Mouse (Mus musculus) spleen, adult 2 months (tissue): ENCODE data around the gene Hmox1. TPM values are rescaled to one million over a fixed set of nuclear protein-coding genes. Genes with fewer than 3 reads are reported as not detected.
A peak's percentile ranks its signal among the peaks of the same experiment; 100 is the strongest.

ENCODE experiments used
- DNase-seq, 2 experiments: peaks; one replicate each; pipeline versions ENCODE4 v3.0.0 to v3.0.0-alpha.2; 2012 to 2021; ENCODE audit warnings: low spot score in 2 of 2, low read depth in 1 of 2
- H3K27ac ChIP-seq: fragments of 200-500 bp; 2 replicates; pipeline ENCODE4 v1.5.1; 2012; ENCODE audit warnings: low read length, inconsistent platforms; ENCODE audit not compliant: insufficient read depth
- H3K27me3 ChIP-seq: fragments of 200-500 bp; 2 replicates; pipeline ENCODE4 v1.6.1; 2012; ENCODE audit warnings: mild to moderate bottlenecking, moderate library complexity, low read length, inconsistent platforms; ENCODE audit not compliant: control insufficient read depth, insufficient read depth
- H3K36me3 ChIP-seq: fragments of 200-500 bp; 2 replicates; pipeline ENCODE4 v1.6.1; 2012; ENCODE audit warnings: mild to moderate bottlenecking, low read length, inconsistent platforms; ENCODE audit not compliant: control insufficient read depth, insufficient read depth
- H3K4me1 ChIP-seq: fragments of 200-500 bp; 2 replicates; pipeline ENCODE4 v1.6.1; 2011; ENCODE audit warnings: inconsistent platforms; ENCODE audit not compliant: control insufficient read depth, insufficient read depth, insufficient read length
- H3K4me3 ChIP-seq: fragments of 200-500 bp; 2 replicates; pipeline ENCODE4 v1.5.1; 2011; ENCODE audit warnings: mild to moderate bottlenecking, inconsistent platforms; ENCODE audit not compliant: insufficient read depth, insufficient read length; ENCODE audit errors: extremely low read depth
- CTCF ChIP-seq: fragments of 200-500 bp; IDR thresholded peaks from 2 replicates; pipeline ENCODE4 v1.5.1; 2011; ENCODE audit warnings: mild to moderate bottlenecking, inconsistent platforms; ENCODE audit not compliant: insufficient read depth, insufficient read length, insufficient replicate concordance; ENCODE audit errors: extremely low read depth
- POLR2A ChIP-seq: fragments of 200-500 bp; IDR thresholded peaks from 2 replicates; pipeline ENCODE4 v1.6.1; 2011; ENCODE audit warnings: low read depth, low read length, inconsistent platforms
- WGBS: fragments of 180-500 bp; shearing (Covaris S2); methylation state at CpG from one replicate; pipeline ENCODE4 v1.1.7; 2018; 5-methylcytosine and 5-hydroxymethylcytosine counted together
- polyA plus RNA-seq: library from polyadenylated mRNA; depleted of rRNA; stranded (reverse); fragments of >200 nt; gene quantifications from 2 replicates; pipeline ENCODE4 v1.2.3, GENCODE M21; 2012

The Hmox1 gene
- polyA plus RNA-seq, 1 experiment: 386 TPM

DNA sequence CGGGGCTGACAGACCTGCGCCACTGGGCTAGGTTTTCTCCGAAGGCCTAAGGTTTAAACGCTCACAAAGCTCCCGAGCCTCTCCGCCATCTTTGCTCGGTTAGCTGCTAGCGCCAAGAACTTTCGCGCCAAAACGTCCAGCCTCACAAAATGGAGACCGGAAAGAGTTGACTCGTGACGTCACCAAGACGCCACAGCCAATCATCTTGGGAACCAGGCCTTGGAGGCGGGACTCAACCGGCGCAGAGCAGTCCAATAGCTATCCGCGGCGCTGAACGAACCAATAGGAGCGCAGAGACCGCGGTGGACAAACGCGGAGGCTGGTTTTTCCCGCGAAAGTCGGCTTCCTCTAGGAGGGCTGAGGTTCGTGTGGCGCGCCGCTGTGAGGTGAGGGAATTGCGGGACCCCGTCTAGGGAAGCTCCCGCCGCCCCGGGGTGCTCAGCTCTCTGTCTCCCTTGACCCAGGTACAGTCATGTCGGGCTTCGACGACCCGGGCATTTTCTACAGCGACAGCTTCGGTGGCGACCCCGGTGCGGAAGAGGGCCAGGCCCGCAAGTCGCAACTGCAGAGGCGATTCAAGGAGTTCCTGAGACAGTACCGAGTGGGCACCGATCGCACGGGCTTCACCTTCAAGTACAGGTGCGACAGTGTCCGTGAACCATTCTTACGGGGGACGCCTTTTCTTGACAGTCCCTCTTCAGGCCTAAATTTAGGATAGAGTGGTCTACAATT lies 16.0 kb downstream of the Hmox1 start, which contains the start of gene Mcm5:
TSS of gene Mcm5 (plus strand) at position 334 of the 732 bp plus-strand sequence.
- Histone ChIP-seq H3K27me3 (no peaks in the 10 kb centered on the region), H3K36me3 (peaks cover 5% of the 10 kb centered on the region), H3K4me3 (peak within 1 kb of the TSS; percentile 84), H3K27ac (peak within 1 kb of the TSS; percentile 89), H3K4me1 (peaks cover 4% of the 10 kb centered on the region; the same call in 1 of the 2 replicates)
- peak; percentile 97 to 98 for DNase-seq
- under 1% methylated on average over 59 of the region's 59 CpGs for WGBS
- no peak for TF ChIP-seq CTCF
- TF ChIP-seq POLR2A: peak; percentile 12; the same call in 1 of the 2 replicates

DNA sequence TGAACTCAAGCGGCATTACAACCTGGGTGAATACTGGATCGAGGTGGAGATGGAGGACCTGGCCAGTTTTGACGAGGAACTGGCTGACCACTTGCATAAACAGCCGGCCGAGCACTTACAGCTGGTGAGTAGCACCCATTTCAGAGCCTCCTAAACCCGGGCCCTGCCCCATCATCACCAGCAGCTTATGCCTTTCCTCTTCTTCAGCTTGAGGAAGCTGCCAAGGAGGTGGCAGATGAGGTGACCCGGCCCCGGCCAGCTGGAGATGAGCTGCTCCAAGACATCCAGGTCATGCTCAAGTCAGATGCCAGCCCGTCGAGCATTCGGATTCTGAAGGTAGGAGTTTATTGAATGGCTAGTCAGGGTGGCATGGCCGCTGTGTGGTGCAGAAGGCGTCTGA lies 16.7 kb downstream of the Hmox1 start:
- H3K4me3 ChIP-seq: peak overlapping the region; percentile 76
- WGBS: 10% methylated on average over 13 of the region's 13 CpGs
- peaks cover 7% of the 10 kb centered on the region for H3K36me3 ChIP-seq
- H3K27ac ChIP-seq: no peak overlapping the region
- no peak for TF ChIP-seq CTCF
- TF ChIP-seq POLR2A: no peak
- H3K27me3 ChIP-seq: no peaks in the 10 kb centered on the region
- DNase-seq: no peak
- peaks cover 4% of the 10 kb centered on the region; the same call in 1 of the 2 replicates for H3K4me1 ChIP-seq

DNA sequence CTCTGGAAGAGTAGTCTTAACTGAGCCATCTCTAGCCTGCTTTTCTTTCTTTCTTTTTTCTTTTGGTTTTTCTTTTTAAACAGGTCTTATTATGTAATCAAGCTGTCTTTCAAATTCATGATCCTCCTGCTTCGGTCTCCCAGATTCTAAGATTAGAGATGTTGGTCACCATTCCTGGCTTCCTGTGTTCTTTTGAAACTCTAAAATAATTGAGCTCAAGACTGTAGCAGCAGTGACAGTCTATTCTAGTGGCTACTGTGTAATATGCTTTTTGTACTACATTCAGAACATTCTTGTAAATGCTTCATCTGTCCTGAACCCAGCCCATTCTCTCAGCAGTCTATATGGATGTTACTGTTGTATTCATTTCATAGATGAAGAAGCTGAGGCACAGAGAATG lies 25.1 kb downstream of the Hmox1 start:
- TF ChIP-seq POLR2A (no peak), CTCF (no peak)
- peaks cover 35% of the 10 kb centered on the region for H3K36me3 ChIP-seq

DNA sequence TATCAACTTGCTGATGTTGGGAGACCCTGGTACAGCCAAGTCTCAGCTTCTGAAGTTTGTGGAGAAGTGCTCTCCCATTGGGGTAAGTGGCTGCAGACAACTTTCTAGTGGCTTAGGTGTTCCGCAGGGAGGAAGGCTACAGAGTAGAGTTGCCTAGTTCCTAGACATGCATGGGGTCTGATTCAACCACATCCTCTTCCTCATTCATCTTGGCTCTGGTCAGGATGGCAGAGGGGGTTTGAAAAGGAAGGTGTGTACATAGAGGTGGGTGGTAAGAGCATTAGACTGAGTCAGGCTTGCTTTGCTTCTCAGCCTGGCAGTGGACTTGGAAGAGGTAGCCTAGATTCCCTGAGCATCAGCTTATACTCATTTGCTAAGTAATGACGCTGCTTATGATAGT lies 25.9 kb downstream of the Hmox1 start:
- peaks cover 37% of the 10 kb centered on the region for H3K36me3 ChIP-seq
- H3K4me1 ChIP-seq: no peaks in the 10 kb centered on the region
- H3K27ac ChIP-seq: no peak overlapping the region
- no peak for DNase-seq
- 73% methylated on average over 2 of the region's 2 CpGs for WGBS
- TF ChIP-seq POLR2A: no peak
- no peak for TF ChIP-seq CTCF
- H3K4me3 ChIP-seq: no peak overlapping the region
- no peaks in the 10 kb centered on the region for H3K27me3 ChIP-seq

More for the DNA sequence above, 25.1 kb downstream of the Hmox1 start:
- no peak for DNase-seq
- no peaks in the 10 kb centered on the region for H3K27me3 ChIP-seq
- WGBS: 88% methylated on average over 1 of the region's 1 CpGs
- no peak overlapping the region for H3K27ac ChIP-seq
- H3K4me1 ChIP-seq: no peaks in the 10 kb centered on the region
- no peak overlapping the region for H3K4me3 ChIP-seq

DNA sequence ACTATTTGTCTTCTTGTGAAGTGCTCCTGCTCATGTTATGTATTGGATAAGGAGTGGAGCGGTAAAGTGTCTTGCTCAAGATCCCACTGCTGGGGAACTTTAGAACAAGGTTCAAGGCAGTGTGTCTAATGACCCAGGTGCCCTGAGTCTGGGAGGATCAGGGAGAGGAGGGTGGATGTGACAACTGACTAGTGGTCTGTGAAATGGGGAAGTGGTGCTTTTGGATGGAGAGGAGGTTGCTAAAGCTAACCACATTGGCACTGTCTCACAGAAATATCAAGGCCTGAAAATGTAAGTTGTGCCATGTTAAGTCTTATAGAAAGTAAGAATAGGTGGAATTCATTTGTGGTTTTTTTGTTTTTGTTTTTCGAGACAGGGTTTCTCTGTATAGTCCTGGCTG lies 26.3 kb downstream of the Hmox1 start:
- no peak overlapping the region for H3K27ac ChIP-seq
- H3K36me3 ChIP-seq: peaks cover 37% of the 10 kb centered on the region
- 55% methylated on average over 2 of the region's 2 CpGs for WGBS

DNA sequence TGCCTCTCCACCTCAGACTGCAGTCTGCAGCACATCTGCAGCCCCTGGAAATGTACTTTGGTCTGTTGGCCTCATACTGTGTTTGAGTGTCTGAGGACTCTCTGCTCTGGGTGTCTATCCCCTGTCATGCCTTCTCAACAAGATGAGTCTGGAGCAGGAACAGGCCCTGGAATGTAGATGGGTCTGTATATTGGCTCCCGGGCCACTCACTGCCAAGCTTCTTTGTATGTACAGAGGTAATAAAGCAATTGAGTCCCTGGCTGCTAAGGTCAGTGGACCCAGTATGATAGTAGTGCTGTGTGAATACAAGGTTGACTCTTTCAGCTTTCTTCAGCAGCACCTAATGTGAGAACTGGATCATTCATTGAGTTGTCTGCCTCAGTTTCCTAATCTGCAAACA lies 34.0 kb downstream of the Hmox1 start:
- Histone ChIP-seq H3K4me1 (no peaks in the 10 kb centered on the region), H3K4me3 (no peak overlapping the region), H3K36me3 (peaks cover 18% of the 10 kb centered on the region), H3K27ac (no peak overlapping the region), H3K27me3 (no peaks in the 10 kb centered on the region)
- no peak for TF ChIP-seq POLR2A
- no peak for TF ChIP-seq CTCF
- DNase-seq: no peak
- 94% methylated on average over 1 of the region's 1 CpGs for WGBS

More for the DNA sequence above, 26.3 kb downstream of the Hmox1 start:
- Histone ChIP-seq H3K4me3 (no peak overlapping the region), H3K4me1 (no peaks in the 10 kb centered on the region), H3K27me3 (no peaks in the 10 kb centered on the region)
- no peak for DNase-seq
- TF ChIP-seq POLR2A: no peak
- no peak for TF ChIP-seq CTCF

DNA sequence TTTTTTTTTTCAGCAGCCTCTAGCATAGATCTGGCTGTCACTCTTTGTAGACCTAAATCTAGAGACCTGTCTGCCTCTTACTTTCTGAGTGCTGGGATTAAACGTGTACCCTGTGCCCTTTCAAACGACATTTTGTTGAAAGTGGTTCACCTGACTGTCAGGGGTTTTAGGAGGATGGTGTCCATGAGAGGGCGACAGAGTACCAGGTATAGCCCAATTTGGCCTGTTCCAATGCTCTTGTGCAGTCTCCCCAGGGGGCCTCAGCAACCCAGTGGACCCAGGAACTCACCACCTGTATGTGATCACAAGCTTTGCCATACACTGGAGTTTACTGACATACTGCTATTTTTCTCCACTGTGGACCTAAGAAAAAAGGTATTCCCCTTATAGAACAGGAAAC lies 39.1 kb downstream of the Hmox1 start:
- no peaks in the 10 kb centered on the region for H3K4me1 ChIP-seq
- H3K27me3 ChIP-seq: no peaks in the 10 kb centered on the region
- no peak overlapping the region for H3K4me3 ChIP-seq
- peak; percentile 17 to 25 for DNase-seq
- no peak overlapping the region for H3K27ac ChIP-seq
- H3K36me3 ChIP-seq: peaks cover under 1% of the 10 kb centered on the region
- TF ChIP-seq POLR2A: no peak
- TF ChIP-seq CTCF: peak; percentile 53; the same call in 1 of the 2 replicates
- WGBS: 15% methylated on average over 3 of the region's 3 CpGs
